Mouse (Mus musculus): ENCODE measurements around the gene Gmnn.

GRCm38 (mm10) chr13:24760351-24760870 is 1.3 kb downstream of the Gmnn start:
- TF ChIP-seq CTCF (IDR thresholded peaks at IDR 0.05; ENCODE audit: borderline replicate concordance, insufficient read depth, low read depth, low read length): no peak
- no peak for TF ChIP-seq POLR2A (IDR thresholded peaks at IDR 0.05; ENCODE audit: borderline replicate concordance, insufficient read depth, low read length)
